Mouse (Mus musculus) heart, embryonic 13.5 days (tissue): Measurements from ENCODE around the gene Pknox2. TPM values are rescaled to one million over a fixed set of nuclear protein-coding genes. Genes with fewer than 3 reads are reported as not detected.

ENCODE experiments used
- ATAC-seq: fragments of 200-750 bp; cut with Nextera tagmentation; 2 replicates; pipeline ENCODE4 v1.8.0; 2017; ENCODE audit warnings: moderate TSS enrichment; ENCODE audit not compliant: insufficient number of reproducible peaks, low FRiP score, low TSS enrichment; ENCODE audit errors: extremely low read depth
- H3K27ac ChIP-seq: fragments of 300-500 bp; sonication (generic); replicated peaks from 2 replicates; pipeline ENCODE4 v1.5.1; 2015; ENCODE audit warnings: moderate library complexity, mild to moderate bottlenecking, inconsistent platforms
- H3K27me3 ChIP-seq: fragments of 300-500 bp; sonication (generic); replicated peaks from 2 replicates; pipeline ENCODE4 v1.6.1; 2015; ENCODE audit warnings: mild to moderate bottlenecking, inconsistent platforms
- H3K36me3 ChIP-seq: fragments of 300-500 bp; sonication (generic); 2 replicates; pipeline ENCODE4 v1.6.1; 2015; ENCODE audit warnings: mild to moderate bottlenecking, inconsistent platforms
- H3K4me1 ChIP-seq: fragments of 300-500 bp; sonication (generic); 2 replicates; pipeline ENCODE4 v1.6.1; 2015; ENCODE audit warnings: inconsistent platforms
- H3K4me2 ChIP-seq: fragments of 300-500 bp; sonication (generic); 2 replicates; pipeline ENCODE4 v1.6.1; 2015; ENCODE audit warnings: inconsistent platforms, mild to moderate bottlenecking, moderate library complexity
- H3K4me3 ChIP-seq: fragments of 300-500 bp; sonication (generic); 2 replicates; pipeline ENCODE4 v1.5.1; 2015; ENCODE audit warnings: moderate library complexity, mild to moderate bottlenecking, inconsistent platforms
- H3K9ac ChIP-seq: fragments of 300-500 bp; sonication (generic); 2 replicates; pipeline ENCODE4 v1.6.1; 2015; ENCODE audit warnings: inconsistent platforms, mild to moderate bottlenecking, moderate library complexity
- H3K9me3 ChIP-seq: fragments of 300-500 bp; sonication (generic); 2 replicates; pipeline ENCODE4 v1.6.1; 2016; ENCODE audit warnings: inconsistent platforms
- WGBS: fragments of 180-500 bp; shearing (Covaris S2); methylation state at CpG from one replicate; pipeline ENCODE4 v1.1.7; 2015; ENCODE audit warnings: mixed read lengths; 5-methylcytosine and 5-hydroxymethylcytosine counted together
- polyA plus RNA-seq: library from polyadenylated mRNA; unstranded; fragments of >200 nt; fragmentation: Nextera tagmentation; extraction: Ambion mirVana; gene quantifications from 2 replicates; pipeline ENCODE4 v1.2.1, GENCODE M21; 2015

The Pknox2 gene
- polyA plus RNA-seq, 1 experiment from 2014 or later = 5.7 TPM

- 24% methylated on average over 1 of the region's 1 CpGs for WGBS
- no peak overlapping the region for H3K4me3 ChIP-seq
- H3K27ac ChIP-seq = no peak overlapping the region
- no peaks in the 10 kb centered on the region; the same call in 1 of the 2 replicates for H3K27me3 ChIP-seq
- H3K4me2 ChIP-seq = no peak overlapping the region
- no peaks in the 10 kb centered on the region for H3K36me3 ChIP-seq
- H3K4me1 ChIP-seq = peaks cover 40% of the 10 kb centered on the region
- H3K9me3 ChIP-seq = no peaks in the 10 kb centered on the region
- no peak overlapping the region for H3K9ac ChIP-seq
- no peak for ATAC-seq
These were observed 185.3 kb downstream of the Pknox2 start for GRCm38 (mm10) chr9:36961874-36962273.

GRCm38 (mm10) chr9:36961153-36961552, 186.1 kb downstream of the Pknox2 start:
- H3K27me3 ChIP-seq = no peaks in the 10 kb centered on the region
- H3K36me3 ChIP-seq = no peaks in the 10 kb centered on the region
- no peak for ATAC-seq
- H3K4me2 ChIP-seq = no peak overlapping the region
- no peak overlapping the region for H3K4me3 ChIP-seq
- H3K4me1 ChIP-seq = peaks cover 40% of the 10 kb centered on the region
- H3K27ac ChIP-seq = no peak overlapping the region
- no peaks in the 10 kb centered on the region for H3K9me3 ChIP-seq
- WGBS = 64% methylated on average over 5 of the region's 5 CpGs
- H3K9ac ChIP-seq = no peak overlapping the region

- WGBS = 58% methylated on average over 2 of the region's 2 CpGs
- Histone ChIP-seq H3K27me3 (no peaks in the 10 kb centered on the region), H3K4me3 (no peak overlapping the region), H3K4me2 (no peak overlapping the region), H3K36me3 (0 out of 2 replicates have a peak, but pooled peaks cover 3% of the 10 kb centered on the region), H3K27ac (no peak overlapping the region), H3K9me3 (no peaks in the 10 kb centered on the region), H3K9ac (no peak overlapping the region), H3K4me1 (peaks cover 10% of the 10 kb centered on the region)
- no peak for ATAC-seq
These were observed 196.1 kb downstream of the Pknox2 start for GRCm38 (mm10) chr9:36951133-36951484.

GRCm38 (mm10) chr9:36950271-36951132, 196.7 kb downstream of the Pknox2 start:
- no peak for ATAC-seq
- no peaks in the 10 kb centered on the region for H3K9me3 ChIP-seq
- H3K4me3 ChIP-seq = no peak overlapping the region
- H3K4me1 ChIP-seq = peaks cover 10% of the 10 kb centered on the region
- no peaks in the 10 kb centered on the region for H3K27me3 ChIP-seq
- 0 out of 2 replicates have a peak, but pooled peaks cover 3% of the 10 kb centered on the region for H3K36me3 ChIP-seq
- WGBS = 38% methylated on average over 14 of the region's 14 CpGs
- no peak overlapping the region for H3K9ac ChIP-seq
- no peak overlapping the region for H3K27ac ChIP-seq
- H3K4me2 ChIP-seq = no peak overlapping the region

- Histone ChIP-seq H3K4me1 (peaks cover 14% of the 10 kb centered on the region), H3K27me3 (no peaks in the 10 kb centered on the region), H3K4me3 (no peak overlapping the region), H3K36me3 (no peaks in the 10 kb centered on the region), H3K9me3 (no peaks in the 10 kb centered on the region), H3K9ac (no peak overlapping the region), H3K4me2 (no peak overlapping the region), H3K27ac (no peak overlapping the region)
- no peak for ATAC-seq
- 75% methylated on average over 5 of the region's 5 CpGs for WGBS
These were observed 199.0 kb downstream of the Pknox2 start for GRCm38 (mm10) chr9:36948181-36948580.

GRCm38 (mm10) chr9:36947056-36947694, 200.0 kb downstream of the Pknox2 start:
- 70% methylated on average over 5 of the region's 5 CpGs for WGBS
- Histone ChIP-seq H3K4me3 (no peak overlapping the region), H3K9ac (no peak overlapping the region), H3K27me3 (no peaks in the 10 kb centered on the region), H3K4me2 (no peak overlapping the region), H3K27ac (no peak overlapping the region), H3K36me3 (no peaks in the 10 kb centered on the region), H3K4me1 (peaks cover 14% of the 10 kb centered on the region), H3K9me3 (no peaks in the 10 kb centered on the region)
- ATAC-seq = no peak

GRCm38 (mm10) chr9:36944843-36945242, 202.4 kb downstream of the Pknox2 start:
- 0 out of 2 replicates have a peak overlapping the region, but pooled peaks have one; percentile 34 for H3K9ac ChIP-seq
- H3K27me3 ChIP-seq = no peaks in the 10 kb centered on the region
- H3K4me2 ChIP-seq = peak overlapping the region; percentile 48
- H3K9me3 ChIP-seq = no peaks in the 10 kb centered on the region
- H3K36me3 ChIP-seq = no peaks in the 10 kb centered on the region
- peak overlapping the region; percentile 30; the same call in 1 of the 2 replicates for H3K27ac ChIP-seq
- no peak overlapping the region for H3K4me3 ChIP-seq
- H3K4me1 ChIP-seq = peaks cover 19% of the 10 kb centered on the region
- ATAC-seq = no peak
- WGBS = 33% methylated on average over 7 of the region's 7 CpGs

GRCm38 (mm10) chr9:36942561-36942960, 204.6 kb downstream of the Pknox2 start:
- no peak overlapping the region for H3K4me3 ChIP-seq
- no peak overlapping the region for H3K4me2 ChIP-seq
- H3K4me1 ChIP-seq = peaks cover 14% of the 10 kb centered on the region
- no peak for ATAC-seq
- no peak overlapping the region for H3K27ac ChIP-seq
- H3K36me3 ChIP-seq = no peaks in the 10 kb centered on the region
- no peak overlapping the region for H3K9ac ChIP-seq
- H3K9me3 ChIP-seq = no peaks in the 10 kb centered on the region
- 58% methylated on average over 2 of the region's 2 CpGs for WGBS
- no peaks in the 10 kb centered on the region for H3K27me3 ChIP-seq

- Histone ChIP-seq H3K27ac (no peak overlapping the region), H3K4me3 (no peak overlapping the region), H3K9ac (no peak overlapping the region), H3K27me3 (no peaks in the 10 kb centered on the region), H3K4me1 (peaks cover 14% of the 10 kb centered on the region), H3K4me2 (no peak overlapping the region), H3K36me3 (no peaks in the 10 kb centered on the region), H3K9me3 (no peaks in the 10 kb centered on the region)
- no peak for ATAC-seq
- 66% methylated on average over 4 of the region's 4 CpGs for WGBS
These were observed 205.1 kb downstream of the Pknox2 start for GRCm38 (mm10) chr9:36942131-36942530.

GRCm38 (mm10) chr9:36941565-36941964, 205.6 kb downstream of the Pknox2 start:
- Histone ChIP-seq H3K27ac (no peak overlapping the region), H3K27me3 (no peaks in the 10 kb centered on the region), H3K4me3 (no peak overlapping the region), H3K4me2 (no peak overlapping the region), H3K9ac (no peak overlapping the region), H3K9me3 (no peaks in the 10 kb centered on the region), H3K36me3 (no peaks in the 10 kb centered on the region), H3K4me1 (peaks cover 14% of the 10 kb centered on the region)
- no peak for ATAC-seq
- WGBS = 25% methylated on average over 5 of the region's 5 CpGs

GRCm38 (mm10) chr9:36938601-36939078, 208.6 kb downstream of the Pknox2 start:
- Histone ChIP-seq H3K4me3 (no peak overlapping the region), H3K4me1 (peaks cover 12% of the 10 kb centered on the region; the same call in 1 of the 2 replicates), H3K9me3 (no peaks in the 10 kb centered on the region), H3K9ac (no peak overlapping the region), H3K4me2 (no peak overlapping the region), H3K27me3 (0 out of 2 replicates have a peak, but pooled peaks cover 3% of the 10 kb centered on the region), H3K36me3 (no peaks in the 10 kb centered on the region), H3K27ac (no peak overlapping the region)
- WGBS = 68% methylated on average over 8 of the region's 8 CpGs
- ATAC-seq = no peak
